Mouse (Mus musculus): ENCODE measurements around the gene Itga8. TPM values are rescaled to one million over a fixed set of nuclear protein-coding genes. Genes with fewer than 3 reads are reported as not detected.
A peak's percentile ranks its signal among the peaks of the same experiment; 100 is the strongest.

The Itga8 gene
- 4.2 and 4.6 TPM in 2 replicates for polyA plus RNA-seq (2014; fragmentation: Nextera tagmentation; extraction: Ambion mirVana)

- Histone ChIP-seq H3K4me2 (ENCODE audit: low read depth, low read length, severe bottlenecking) (peak within 1 kb of the TSS; percentile 91), H3K4me1 (replicated peaks; ENCODE audit: control insufficient read depth, insufficient read depth, low read length) (no peaks in the 10 kb centered on the region), H3K9me3 (ENCODE audit: control insufficient read depth, low read length) (no peaks in the 10 kb centered on the region), H3K27me3 (ENCODE audit: control insufficient read depth, insufficient read depth, low read length) (peaks cover 4% of the 10 kb centered on the region), H3K4me3 (ENCODE audit: low read depth, low read length) (peak within 1 kb of the TSS; percentile 60), H3K9ac (ENCODE audit: low read length) (peak within 1 kb of the TSS; percentile 75), H3K27ac (ENCODE audit: low read depth, low read length) (no peak within 1 kb of the TSS), H3K36me3 (ENCODE audit: control insufficient read depth, insufficient read depth, low read length) (no peaks in the 10 kb centered on the region)
- peak; percentile 98 for ATAC-seq (replicated peaks; ENCODE audit: low FRiP score)
- 1% methylated on average over 51 of the region's 56 CpGs for WGBS
- DNase-seq (ENCODE audit: low spot score): peak; percentile 97
Measured at GRCm38 (mm10) chr2:12301431-12302170, at the start of gene Itga8. Itga8 (minus strand) TSS chr2:12301922.

- no peaks in the 10 kb centered on the region for H3K36me3 ChIP-seq (ENCODE audit: control insufficient read depth, insufficient read depth, low read length)
- no peak overlapping the region for H3K4me2 ChIP-seq (ENCODE audit: low read depth, low read length, severe bottlenecking)
- no peak overlapping the region for H3K9ac ChIP-seq (ENCODE audit: low read length)
- WGBS: 93% methylated on average over 2 of the region's 2 CpGs
- H3K27me3 ChIP-seq (ENCODE audit: control insufficient read depth, insufficient read depth, low read length): no peaks in the 10 kb centered on the region
- ATAC-seq (replicated peaks; ENCODE audit: low FRiP score): no peak
- DNase-seq (ENCODE audit: low spot score): no peak
- H3K4me3 ChIP-seq (ENCODE audit: low read depth, low read length): no peak overlapping the region
- H3K9me3 ChIP-seq (ENCODE audit: control insufficient read depth, low read length): no peaks in the 10 kb centered on the region
- H3K4me1 ChIP-seq (replicated peaks; ENCODE audit: control insufficient read depth, insufficient read depth, low read length): no peaks in the 10 kb centered on the region
- H3K27ac ChIP-seq (ENCODE audit: low read depth, low read length): no peak overlapping the region
Measured at GRCm38 (mm10) chr2:12348914-12349313, 47.2 kb upstream of the Itga8 start.

GRCm38 (mm10) chr2:12331962-12332361 is 30.2 kb upstream of the Itga8 start:
- WGBS: 77% methylated on average over 2 of the region's 2 CpGs
- Histone ChIP-seq H3K27me3 (ENCODE audit: control insufficient read depth, insufficient read depth, low read length) (no peaks in the 10 kb centered on the region), H3K9ac (ENCODE audit: low read length) (no peak overlapping the region), H3K4me2 (ENCODE audit: low read depth, low read length, severe bottlenecking) (no peak overlapping the region), H3K36me3 (ENCODE audit: control insufficient read depth, insufficient read depth, low read length) (no peaks in the 10 kb centered on the region), H3K4me3 (ENCODE audit: low read depth, low read length) (no peak overlapping the region), H3K4me1 (replicated peaks; ENCODE audit: control insufficient read depth, insufficient read depth, low read length) (peaks cover 1% of the 10 kb centered on the region; the same call in 1 of the 2 replicates), H3K27ac (ENCODE audit: low read depth, low read length) (no peak overlapping the region), H3K9me3 (ENCODE audit: control insufficient read depth, low read length) (no peaks in the 10 kb centered on the region)
- ATAC-seq (replicated peaks; ENCODE audit: low FRiP score): no peak
- DNase-seq (ENCODE audit: low spot score): no peak

- DNase-seq (ENCODE audit: low spot score) (no peak), ATAC-seq (replicated peaks; ENCODE audit: low FRiP score) (no peak)
- Histone ChIP-seq H3K9ac (ENCODE audit: low read length) (no peak overlapping the region), H3K4me1 (replicated peaks; ENCODE audit: control insufficient read depth, insufficient read depth, low read length) (peaks cover 2% of the 10 kb centered on the region; the same call in 1 of the 2 replicates), H3K27ac (ENCODE audit: low read depth, low read length) (no peak overlapping the region), H3K4me2 (ENCODE audit: low read depth, low read length, severe bottlenecking) (no peak overlapping the region), H3K9me3 (ENCODE audit: control insufficient read depth, low read length) (no peaks in the 10 kb centered on the region), H3K36me3 (ENCODE audit: control insufficient read depth, insufficient read depth, low read length) (no peaks in the 10 kb centered on the region), H3K4me3 (ENCODE audit: low read depth, low read length) (no peak overlapping the region), H3K27me3 (ENCODE audit: control insufficient read depth, insufficient read depth, low read length) (no peaks in the 10 kb centered on the region)
- 72% methylated on average over 2 of the region's 2 CpGs for WGBS
Measured at GRCm38 (mm10) chr2:12329620-12330019, 27.9 kb upstream of the Itga8 start.

- peaks cover 2% of the 10 kb centered on the region; the same call in 1 of the 2 replicates for H3K4me1 ChIP-seq (replicated peaks; ENCODE audit: control insufficient read depth, insufficient read depth, low read length)
- H3K9ac ChIP-seq (ENCODE audit: low read length): no peak overlapping the region
- no peaks in the 10 kb centered on the region for H3K36me3 ChIP-seq (ENCODE audit: control insufficient read depth, insufficient read depth, low read length)
- H3K4me2 ChIP-seq (ENCODE audit: low read depth, low read length, severe bottlenecking): peak overlapping the region; percentile 33; the same call in 1 of the 2 replicates
- no peaks in the 10 kb centered on the region for H3K9me3 ChIP-seq (ENCODE audit: control insufficient read depth, low read length)
- H3K27ac ChIP-seq (ENCODE audit: low read depth, low read length): peak overlapping the region; percentile 52; the same call in 1 of the 2 replicates
- 26% methylated on average over 5 of the region's 5 CpGs for WGBS
- no peak overlapping the region for H3K4me3 ChIP-seq (ENCODE audit: low read depth, low read length)
- H3K27me3 ChIP-seq (ENCODE audit: control insufficient read depth, insufficient read depth, low read length): no peaks in the 10 kb centered on the region
- no peak for ATAC-seq (replicated peaks; ENCODE audit: low FRiP score)
- no peak for DNase-seq (ENCODE audit: low spot score)
Measured at GRCm38 (mm10) chr2:12329068-12329407, 27.3 kb upstream of the Itga8 start.

- DNase-seq (ENCODE audit: low spot score): peak; percentile 57
- WGBS: 14% methylated on average over 8 of the region's 8 CpGs
- H3K4me3 ChIP-seq (ENCODE audit: low read depth, low read length): no peak overlapping the region
- no peaks in the 10 kb centered on the region for H3K36me3 ChIP-seq (ENCODE audit: control insufficient read depth, insufficient read depth, low read length)
- H3K4me2 ChIP-seq (ENCODE audit: low read depth, low read length, severe bottlenecking): peak overlapping the region; percentile 54; the same call in 1 of the 2 replicates
- H3K9me3 ChIP-seq (ENCODE audit: control insufficient read depth, low read length): no peaks in the 10 kb centered on the region
- peak; percentile 72 for ATAC-seq (replicated peaks; ENCODE audit: low FRiP score)
- peak overlapping the region; percentile 52 for H3K27ac ChIP-seq (ENCODE audit: low read depth, low read length)
- H3K4me1 ChIP-seq (replicated peaks; ENCODE audit: control insufficient read depth, insufficient read depth, low read length): peaks cover 2% of the 10 kb centered on the region; the same call in 1 of the 2 replicates
- H3K9ac ChIP-seq (ENCODE audit: low read length): no peak overlapping the region
- H3K27me3 ChIP-seq (ENCODE audit: control insufficient read depth, insufficient read depth, low read length): no peaks in the 10 kb centered on the region
Measured at GRCm38 (mm10) chr2:12328355-12329067, 26.8 kb upstream of the Itga8 start.

GRCm38 (mm10) chr2:12327691-12328354 is 26.1 kb upstream of the Itga8 start:
- DNase-seq (ENCODE audit: low spot score) (peak; percentile 51), ATAC-seq (replicated peaks; ENCODE audit: low FRiP score) (peak; percentile 59)
- 23% methylated on average over 11 of the region's 11 CpGs for WGBS
- H3K4me3 ChIP-seq (ENCODE audit: low read depth, low read length): peak overlapping the region; percentile 15
- H3K4me2 ChIP-seq (ENCODE audit: low read depth, low read length, severe bottlenecking): peak overlapping the region; percentile 54
- peak overlapping the region; percentile 28; the same call in 1 of the 2 replicates for H3K9ac ChIP-seq (ENCODE audit: low read length)
- no peaks in the 10 kb centered on the region for H3K36me3 ChIP-seq (ENCODE audit: control insufficient read depth, insufficient read depth, low read length)
- peaks cover 2% of the 10 kb centered on the region; the same call in 1 of the 2 replicates for H3K4me1 ChIP-seq (replicated peaks; ENCODE audit: control insufficient read depth, insufficient read depth, low read length)
- no peaks in the 10 kb centered on the region for H3K9me3 ChIP-seq (ENCODE audit: control insufficient read depth, low read length)
- peak overlapping the region; percentile 13; the same call in 1 of the 2 replicates for H3K27ac ChIP-seq (ENCODE audit: low read depth, low read length)
- no peaks in the 10 kb centered on the region for H3K27me3 ChIP-seq (ENCODE audit: control insufficient read depth, insufficient read depth, low read length)

GRCm38 (mm10) chr2:12327216-12327615 is 25.5 kb upstream of the Itga8 start:
- Histone ChIP-seq H3K9me3 (ENCODE audit: control insufficient read depth, low read length) (no peaks in the 10 kb centered on the region), H3K4me3 (ENCODE audit: low read depth, low read length) (peak overlapping the region; percentile 15), H3K27ac (ENCODE audit: low read depth, low read length) (peak overlapping the region; percentile 9; the same call in 1 of the 2 replicates), H3K36me3 (ENCODE audit: control insufficient read depth, insufficient read depth, low read length) (no peaks in the 10 kb centered on the region), H3K27me3 (ENCODE audit: control insufficient read depth, insufficient read depth, low read length) (no peaks in the 10 kb centered on the region), H3K4me1 (replicated peaks; ENCODE audit: control insufficient read depth, insufficient read depth, low read length) (peaks cover 2% of the 10 kb centered on the region; the same call in 1 of the 2 replicates), H3K9ac (ENCODE audit: low read length) (peak overlapping the region; percentile 28; the same call in 1 of the 2 replicates), H3K4me2 (ENCODE audit: low read depth, low read length, severe bottlenecking) (peak overlapping the region; percentile 54)
- DNase-seq (ENCODE audit: low spot score) (peak; percentile 85), ATAC-seq (replicated peaks; ENCODE audit: low FRiP score) (peak; percentile 84)
- WGBS: 10% methylated on average over 10 of the region's 10 CpGs
